Mouse (Mus musculus): ENCODE data around the gene Limd1.

GRCm38 (mm10) chr9:123538189-123538588 is 59.7 kb downstream of the Limd1 start:
- no peak for TF ChIP-seq CTCF (IDR thresholded peaks at IDR 0.05; ENCODE audit: low read depth, low read length)
- TF ChIP-seq TAL1 (conservative IDR thresholded peaks at IDR 0.05; ENCODE audit: low read depth, low read length): no peak
- no peak for TF ChIP-seq GATA1 (IDR thresholded peaks at IDR 0.05; ENCODE audit: borderline replicate concordance, low read length)

Data from G1E (cell line).